ENCODE assay signal across 14 mouse cellular contexts in genomic region chr12:79923811-79924210, GRCm38 (mm10).
DNase-seq lines count a peak whose midpoint lies in the region; ATAC-seq and TF ChIP-seq lines count a peak whose summit lies in the region.
"Had no signal": no experiment of that assay in that cellular context is flagged by ENCODE, and none has a peak within 500 bp of the region (broad histone marks: within the 10 kb centered on the region; RNA-seq: fewer than 3 reads in every experiment).

No protein-coding gene starts in this region.

- no peak overlapping the region for H3K9ac ChIP-seq in embryonic facial prominence, embryonic 15.5 days
- no peak overlapping the region for H3K9ac ChIP-seq in hindbrain, embryonic 12.5 days
- no peak overlapping the region for H3K9ac ChIP-seq in midbrain, embryonic 13.5 days (replicated peaks)
- H3K9ac ChIP-seq in liver, postnatal 0 days (replicated peaks): no peak overlapping the region
- H3K9ac ChIP-seq: liver, embryonic 14.5 days had no signal

- no peaks in the 10 kb centered on the region for H3K36me3 ChIP-seq in embryonic facial prominence, embryonic 15.5 days
- no peaks in the 10 kb centered on the region for H3K36me3 ChIP-seq in hindbrain, embryonic 12.5 days
- no peaks in the 10 kb centered on the region for H3K36me3 ChIP-seq in midbrain, embryonic 13.5 days
- H3K36me3 ChIP-seq in liver, postnatal 0 days (replicated peaks; ENCODE audit: insufficient read depth, low read length): no peaks in the 10 kb centered on the region

- WGBS in embryonic facial prominence, embryonic 15.5 days: 78% methylated on average over 6 of the region's 6 CpGs
- 75% methylated on average over 5 of the region's 6 CpGs for WGBS in hindbrain, embryonic 12.5 days
- 86% methylated on average over 6 of the region's 6 CpGs for WGBS in midbrain, embryonic 13.5 days
- 67% methylated on average over 6 of the region's 6 CpGs for WGBS in liver, postnatal 0 days (ENCODE audit: insufficient replicate concordance)

- no peak overlapping the region for H3K4me3 ChIP-seq in embryonic facial prominence, embryonic 15.5 days (replicated peaks)
- H3K4me3 ChIP-seq in hindbrain, embryonic 12.5 days: no peak overlapping the region
- H3K4me3 ChIP-seq in midbrain, embryonic 13.5 days (replicated peaks): no peak overlapping the region
- no peak overlapping the region for H3K4me3 ChIP-seq in liver, postnatal 0 days (ENCODE audit: low read depth, low read length)

- peaks cover 55% of the 10 kb centered on the region for H3K4me1 ChIP-seq in embryonic facial prominence, embryonic 15.5 days
- peaks cover 69% of the 10 kb centered on the region for H3K4me1 ChIP-seq in hindbrain, embryonic 12.5 days
- peaks cover 75% of the 10 kb centered on the region for H3K4me1 ChIP-seq in midbrain, embryonic 13.5 days (replicated peaks)
- H3K4me1 ChIP-seq in liver, postnatal 0 days (ENCODE audit: insufficient read depth): no peaks in the 10 kb centered on the region; the same call in 1 of the 2 replicates

- H3K27me3 ChIP-seq in embryonic facial prominence, embryonic 15.5 days: no peaks in the 10 kb centered on the region
- no peaks in the 10 kb centered on the region for H3K27me3 ChIP-seq in hindbrain, embryonic 12.5 days
- H3K27me3 ChIP-seq in midbrain, embryonic 13.5 days: no peaks in the 10 kb centered on the region
- no peaks in the 10 kb centered on the region for H3K27me3 ChIP-seq in liver, postnatal 0 days (ENCODE audit: insufficient read depth, low read length)

- TF ChIP-seq CTCF in liver, postnatal 0 days (IDR thresholded peaks at IDR 0.05; ENCODE audit: low read depth): no peak

- no peaks in the 10 kb centered on the region for H3K9me3 ChIP-seq in embryonic facial prominence, embryonic 15.5 days (replicated peaks)
- no peaks in the 10 kb centered on the region for H3K9me3 ChIP-seq in hindbrain, embryonic 12.5 days (replicated peaks)
- H3K9me3 ChIP-seq in midbrain, embryonic 13.5 days: no peaks in the 10 kb centered on the region; the same call in 1 of the 2 replicates
- H3K9me3 ChIP-seq in liver, postnatal 0 days (ENCODE audit: low read length): no peaks in the 10 kb centered on the region

- DNase-seq in kidney, adult 9 months: peak; percentile 45
- DNase-seq in kidney, postnatal 14 days: no peak
- no peak for DNase-seq in liver, postnatal 0 days
- no peak for DNase-seq in urinary bladder, postnatal 10 days (ENCODE audit: low spot score)
- DNase-seq in embryo, embryonic 9.5 days (ENCODE audit: extremely low spot score): no peak
- DNase-seq: cerebellum, postnatal 36 days; gastrocnemius, postnatal 36 days; heart, postnatal 14 days; thymus, adult 18-20 months had no signal

- H3K4me2 ChIP-seq in embryonic facial prominence, embryonic 15.5 days (replicated peaks): no peak overlapping the region
- H3K4me2 ChIP-seq in hindbrain, embryonic 12.5 days (replicated peaks): no peak overlapping the region
- H3K4me2 ChIP-seq in midbrain, embryonic 13.5 days (replicated peaks): no peak overlapping the region
- no peak overlapping the region for H3K4me2 ChIP-seq in liver, postnatal 0 days (ENCODE audit: low read depth, low read length)

- ATAC-seq in embryonic facial prominence, embryonic 15.5 days (ENCODE audit: insufficient number of reproducible peaks, low FRiP score, low TSS enrichment, low read depth): no peak
- ATAC-seq in hindbrain, embryonic 12.5 days (ENCODE audit: low FRiP score): no peak
- no peak for ATAC-seq in midbrain, embryonic 13.5 days
- no peak for ATAC-seq in liver, postnatal 0 days
- ATAC-seq: intestine, postnatal 0 days had no signal

- no peak for TF ChIP-seq EP300 in liver, postnatal 0 days (IDR thresholded peaks at IDR 0.05; ENCODE audit: low read depth)

- H3K27ac ChIP-seq in embryonic facial prominence, embryonic 15.5 days (replicated peaks): peak overlapping the region; percentile 97
- H3K27ac ChIP-seq in hindbrain, embryonic 12.5 days: peak overlapping the region; percentile 97
- H3K27ac ChIP-seq in midbrain, embryonic 13.5 days: peak overlapping the region; percentile 92
- H3K27ac ChIP-seq in liver, postnatal 0 days (ENCODE audit: low read depth): no peak overlapping the region
- H3K27ac ChIP-seq: liver, embryonic 14.5 days had no signal
